Mouse (Mus musculus) lung, postnatal 0 days (tissue): ENCODE data around the gene Specc1.

Source experiments
- CTCF ChIP-seq: IDR thresholded peaks from 2 replicates; pipeline ENCODE4 v1.5.1; 2016; ENCODE audit warnings: antibody characterized with exemption, mild to moderate bottlenecking
- EP300 ChIP-seq: IDR thresholded peaks from 2 replicates; pipeline ENCODE4 v1.6.1; 2016; ENCODE audit warnings: antibody characterized with exemption, mild to moderate bottlenecking, control low read depth

DNA sequence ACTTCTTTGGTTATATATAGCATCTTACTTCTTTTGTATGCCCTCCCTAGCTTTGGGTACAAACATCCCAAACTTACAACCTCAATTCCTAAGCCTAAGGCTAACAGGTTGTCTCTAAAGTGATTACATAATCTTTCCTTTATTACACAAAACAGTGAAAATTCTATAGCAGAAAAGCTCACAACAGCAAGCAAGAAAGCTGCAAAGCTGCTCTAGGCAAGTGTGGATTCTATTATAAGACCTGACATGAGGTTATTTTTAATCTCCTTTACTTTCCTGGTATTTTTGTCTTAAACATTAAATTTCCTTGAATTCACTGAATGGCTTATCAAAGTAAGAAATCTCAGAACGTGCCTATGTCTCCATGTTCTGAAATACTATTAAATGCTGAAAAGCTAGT is 33.3 kb upstream of the Specc1 start:
- TF ChIP-seq CTCF (no peak), EP300 (no peak)
